Mouse (Mus musculus) hindbrain, embryonic 16.5 days (tissue): ENCODE results near the gene Ssxb6. TPM values are rescaled to one million over a fixed set of nuclear protein-coding genes. Genes with fewer than 3 reads are reported as not detected.
"Not testable (repeated sequence)": the region's sequence is repeated elsewhere in the genome, so short reads cannot be mapped to it uniquely, and the experiment has no call there.

ENCODE experiments used
- ATAC-seq: fragments of 200-750 bp; cut with Nextera tagmentation; 2 replicates; pipeline ENCODE4 v1.8.0; 2017; ENCODE audit warnings: moderate TSS enrichment, moderate library complexity
- H3K27ac ChIP-seq: fragments of 300-500 bp; sonication (generic); 2 replicates; pipeline ENCODE4 v1.5.1; 2014; ENCODE audit warnings: low read depth, mild to moderate bottlenecking, control low read depth, low read length, moderate library complexity
- H3K27me3 ChIP-seq: fragments of 300-500 bp; sonication (generic); replicated peaks from 2 replicates; pipeline ENCODE4 v1.6.1; 2014; ENCODE audit warnings: low read length; ENCODE audit not compliant: control insufficient read depth, insufficient read depth
- H3K36me3 ChIP-seq: fragments of 300-500 bp; sonication (generic); 2 replicates; pipeline ENCODE4 v1.6.1; 2014; ENCODE audit warnings: mild to moderate bottlenecking, low read length, moderate library complexity, mixed read lengths; ENCODE audit not compliant: control insufficient read depth, insufficient read depth
- H3K4me1 ChIP-seq: fragments of 300-500 bp; sonication (generic); 2 replicates; pipeline ENCODE4 v1.6.1; 2014; ENCODE audit warnings: low read depth, low read length; ENCODE audit not compliant: control insufficient read depth, insufficient read depth
- H3K4me2 ChIP-seq: fragments of 300-500 bp; sonication (generic); 2 replicates; pipeline ENCODE4 v1.6.1; 2014; ENCODE audit warnings: mild to moderate bottlenecking, low read length, control low read depth, moderate library complexity
- H3K4me3 ChIP-seq: fragments of 300-500 bp; sonication (generic); 2 replicates; pipeline ENCODE4 v1.5.1; 2014; ENCODE audit warnings: mild to moderate bottlenecking, low read length, control low read depth, moderate library complexity
- H3K9ac ChIP-seq: fragments of 300-500 bp; sonication (generic); 2 replicates; pipeline ENCODE4 v1.6.1; 2014; ENCODE audit warnings: low read depth, mild to moderate bottlenecking, control low read depth, low read length, moderate library complexity
- H3K9me3 ChIP-seq: fragments of 300-500 bp; sonication (generic); 2 replicates; pipeline ENCODE4 v1.6.1; 2014; ENCODE audit warnings: mild to moderate bottlenecking, low read length, moderate library complexity; ENCODE audit not compliant: control insufficient read depth
- WGBS: fragments of 180-500 bp; shearing (Covaris S2); extraction: QIAGEN DNeasy Blood & Tissue Kit; methylation state at CpG from one replicate; pipeline ENCODE4 v1.1.7; 2014; 5-methylcytosine and 5-hydroxymethylcytosine counted together
- polyA plus RNA-seq: library from polyadenylated mRNA; unstranded; fragments of >200 nt; fragmentation: Nextera tagmentation; extraction: Ambion mirVana; gene quantifications from 2 replicates; pipeline ENCODE4 v1.2.1, GENCODE M21; 2015

Ssxb6 gene
- polyA plus RNA-seq, result not detected in 2 replicates

- not testable (repeated sequence) for H3K36me3 ChIP-seq, H3K4me2 ChIP-seq, H3K9me3 ChIP-seq, H3K4me1 ChIP-seq, ATAC-seq, H3K4me3 ChIP-seq, H3K27me3 ChIP-seq, H3K9ac ChIP-seq, H3K27ac ChIP-seq
- WGBS, result 79% methylated on average over 4 of the region's 4 CpGs
Measured at GRCm38 (mm10) chrX:8548155-8548554, at the start of gene Ssxb6. TSS of gene Ssxb6 (minus strand) at chrX:8548255.

- not testable (repeated sequence) for H3K4me1 ChIP-seq, H3K27me3 ChIP-seq, H3K9ac ChIP-seq, H3K9me3 ChIP-seq, H3K4me2 ChIP-seq, H3K4me3 ChIP-seq, ATAC-seq, H3K27ac ChIP-seq, H3K36me3 ChIP-seq
- 23% methylated on average over 1 of the region's 1 CpGs for WGBS
Measured at GRCm38 (mm10) chrX:8591716-8592115, 43.7 kb upstream of the Ssxb6 start, which contains the start of gene Ssxb3. TSS of gene Ssxb3 (minus strand) at chrX:8591816.

- no peak for ATAC-seq
- Histone ChIP-seq H3K27ac (no peak within 1 kb of the TSS), H3K4me2 (no peak within 1 kb of the TSS), H3K4me1 (no peaks in the 10 kb centered on the region), H3K27me3 (no peaks in the 10 kb centered on the region), H3K9me3 (peaks cover 2% of the 10 kb centered on the region; the same call in 1 of the 2 replicates), H3K4me3 (no peak within 1 kb of the TSS), H3K9ac (no peak within 1 kb of the TSS), H3K36me3 (no peaks in the 10 kb centered on the region)
- WGBS, result 81% methylated on average over 2 of the region's 2 CpGs
Measured at GRCm38 (mm10) chrX:8524854-8525253, 23.2 kb downstream of the Ssxb6 start, which contains the start of gene Gm14459. TSS of gene Gm14459 (minus strand) at chrX:8524954.

Other genes with a start within 250 kb of the Ssxb6 start
- not detected in 2 replicates for gene Ssxb10, start 220.8 kb downstream of the Ssxb6 start, polyA plus RNA-seq
- gene Ssxb9, start 181.3 kb downstream of the Ssxb6 start, polyA plus RNA-seq, result not detected in 2 replicates
- not detected in 2 replicates for gene Ssxb1, start 134.9 kb downstream of the Ssxb6 start, polyA plus RNA-seq
- not detected in 2 replicates for gene Ssxb2, start 86.5 kb downstream of the Ssxb6 start, polyA plus RNA-seq
- gene Gm14459, start 23.3 kb downstream of the Ssxb6 start, polyA plus RNA-seq, result not detected in 2 replicates
- gene Ssxb3, start 43.6 kb upstream of the Ssxb6 start, polyA plus RNA-seq, result not detected in 2 replicates
- gene Ssxb8, start 142.6 kb upstream of the Ssxb6 start, polyA plus RNA-seq, result not detected in 2 replicates
- gene Ssx9, start 200.2 kb upstream of the Ssxb6 start, polyA plus RNA-seq, result not detected in 2 replicates